14 mouse cellular contexts compared by ENCODE assay signal in the genomic region with DNA sequence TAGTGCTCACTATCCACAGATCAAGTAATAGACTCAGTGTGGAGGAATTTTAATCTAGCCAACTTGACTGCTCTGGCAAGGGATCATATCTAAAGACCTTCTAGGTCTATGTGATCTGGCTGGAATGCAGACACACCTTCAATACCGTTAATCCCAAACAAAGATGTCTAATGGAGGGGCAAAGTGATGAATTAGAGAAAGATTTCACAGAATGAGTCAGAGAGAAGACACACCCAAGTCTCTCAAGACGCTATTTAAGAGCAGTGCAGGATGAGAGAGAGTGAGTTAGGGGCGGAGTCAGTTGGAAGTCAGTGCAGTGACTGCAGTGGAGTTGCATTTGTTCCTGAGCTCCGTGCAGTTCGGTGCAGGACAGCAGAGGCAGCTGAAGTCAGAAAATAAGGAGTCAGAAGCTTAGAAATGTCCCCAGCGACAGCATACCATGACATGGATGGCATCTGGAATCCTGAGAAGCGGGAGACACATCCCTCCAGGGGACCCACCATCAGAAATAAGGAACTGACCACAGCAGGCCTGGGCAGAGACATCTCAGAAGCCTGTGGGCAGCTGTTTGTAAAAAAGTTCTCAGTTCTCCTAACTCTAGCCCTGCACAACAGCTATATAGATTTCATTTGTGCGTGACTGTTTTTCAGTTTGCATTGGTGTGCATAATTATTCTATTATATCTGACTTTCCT.
"Had no signal": no experiment of that assay in that cellular context is flagged by ENCODE, and none has a peak within 500 bp of the region (broad histone marks: within the 10 kb centered on the region; RNA-seq: fewer than 3 reads in every experiment).

No protein-coding gene starts in this region.

- H3K9me3 ChIP-seq: limb, embryonic 10.5 days; liver, embryonic 15.5 days; midbrain, embryonic 10.5 days; neural tube, embryonic 12.5 days had no signal

- H3K27ac ChIP-seq: layer of hippocampus, adult 2 months; limb, embryonic 10.5 days; liver, embryonic 15.5 days; midbrain, embryonic 10.5 days; neural tube, embryonic 12.5 days had no signal

- H3K36me3 ChIP-seq: limb, embryonic 10.5 days; liver, embryonic 15.5 days; midbrain, embryonic 10.5 days; neural tube, embryonic 12.5 days had no signal

- DNase-seq: kidney, postnatal 10 days; kidney, postnatal 4 days; lung, embryonic 14.5 days; lung, postnatal 10 days; lung, postnatal 4 days; midbrain, embryonic 14.5 days; thymus, postnatal 36 days had no signal

- H3K9ac ChIP-seq: liver, embryonic 15.5 days; lung, embryonic 14.5 days; neural tube, embryonic 12.5 days had no signal

- H3K27me3 ChIP-seq: liver, embryonic 15.5 days; neural tube, embryonic 12.5 days had no signal

- H3K4me1 ChIP-seq: liver, embryonic 15.5 days; neural tube, embryonic 12.5 days had no signal

- H3K4me2 ChIP-seq: liver, embryonic 11.5 days; liver, embryonic 15.5 days; lung, embryonic 14.5 days; neural tube, embryonic 12.5 days had no signal

- H3K4me3 ChIP-seq: layer of hippocampus, adult 2 months; limb, embryonic 10.5 days; liver, embryonic 15.5 days; midbrain, embryonic 10.5 days; myocyte; neural tube, embryonic 12.5 days had no signal
